Mouse (Mus musculus) spleen, embryonic (tissue): Measurements from ENCODE around the gene Sept8.

Experiments used
- CTCF ChIA-PET: fragments of 350-600 bp; sonication (Branson Sonifier 250); formaldehyde crosslinking; loops from one replicate; lab custom pipeline; 2022; lab: Charles Lee

The Sept8 gene

DNA sequence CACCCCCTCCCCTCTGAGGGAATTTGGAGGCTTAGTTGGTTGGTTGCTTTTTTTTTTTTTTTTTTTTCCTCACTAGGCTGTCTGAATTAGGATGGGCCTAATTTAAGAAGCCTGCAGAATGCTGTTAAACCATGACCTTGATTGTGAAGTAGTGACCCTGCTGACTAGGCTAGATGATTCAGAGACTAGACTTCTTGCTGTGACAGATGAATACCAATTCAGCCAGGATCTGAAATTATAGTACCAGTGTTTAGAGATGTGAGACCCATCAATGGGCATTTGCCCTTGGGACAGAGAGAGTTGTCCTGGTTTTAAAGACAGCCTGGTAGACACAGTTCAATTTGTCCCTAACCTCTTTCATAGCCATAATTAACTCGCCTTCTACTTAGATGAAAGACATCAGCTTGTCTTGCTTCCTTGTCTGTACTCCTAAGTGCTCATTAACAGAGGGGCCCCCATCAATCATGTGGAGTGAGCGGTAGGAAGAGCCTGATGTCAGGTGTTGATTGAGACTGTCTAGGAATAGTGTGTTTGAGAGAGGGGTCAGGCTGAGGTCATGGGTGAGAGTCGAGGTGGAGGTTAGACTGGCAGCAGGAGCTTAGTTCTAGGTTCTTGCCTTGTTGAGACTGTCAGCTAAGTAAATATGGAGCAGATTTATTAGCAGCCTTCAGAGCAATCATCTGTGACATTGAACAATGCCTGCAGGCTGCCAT, 25.7 kb upstream of the Sept8 start:
- CTCF ChIA-PET, result no interaction called here

DNA sequence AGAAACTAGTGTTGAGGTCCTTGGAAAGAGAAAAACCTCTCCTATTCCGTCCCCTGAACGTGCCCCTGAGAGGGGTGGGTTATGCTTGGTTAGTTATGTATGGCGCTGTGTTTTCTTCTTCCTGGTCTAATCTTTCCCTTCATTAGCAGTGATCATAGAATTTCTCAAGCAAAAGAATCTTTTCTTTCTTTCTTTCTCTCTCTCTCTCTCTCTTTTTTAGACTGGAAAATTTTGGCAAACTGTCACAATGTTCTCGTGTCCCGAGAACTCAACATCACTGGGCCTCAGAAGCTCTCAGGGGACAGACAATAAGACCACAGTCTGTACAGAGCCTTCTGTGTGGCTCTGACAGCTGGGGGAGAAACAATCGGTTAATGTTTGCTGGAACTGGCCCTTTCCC, 23.6 kb upstream of the Sept8 start:
- CTCF ChIA-PET, result no interaction called here

DNA sequence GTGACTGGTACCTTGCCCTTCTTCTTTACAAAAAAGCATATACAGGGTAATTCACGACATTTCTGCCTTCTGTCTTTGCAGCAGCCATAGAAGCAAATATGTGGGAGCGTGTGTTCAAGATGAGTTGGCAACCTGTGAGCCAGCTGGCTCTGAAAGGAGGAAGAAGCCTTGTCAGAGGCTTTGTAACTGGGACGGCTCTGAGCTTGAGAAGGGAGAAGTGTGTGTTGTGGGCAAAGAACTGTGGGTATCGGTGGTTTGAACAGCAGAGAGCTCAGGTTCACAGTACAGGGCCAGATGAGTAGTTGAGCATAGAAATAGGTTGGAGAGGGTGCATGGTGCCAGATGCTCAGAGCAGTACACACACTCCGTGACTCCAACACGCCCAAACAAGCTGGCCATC, 22.1 kb upstream of the Sept8 start:
- CTCF ChIA-PET, result interaction anchor here (0.7 kb wide), 1 partner anchor 40 kb away, joined by 3 read pairs; no protein-coding TSS in a partner anchor

DNA sequence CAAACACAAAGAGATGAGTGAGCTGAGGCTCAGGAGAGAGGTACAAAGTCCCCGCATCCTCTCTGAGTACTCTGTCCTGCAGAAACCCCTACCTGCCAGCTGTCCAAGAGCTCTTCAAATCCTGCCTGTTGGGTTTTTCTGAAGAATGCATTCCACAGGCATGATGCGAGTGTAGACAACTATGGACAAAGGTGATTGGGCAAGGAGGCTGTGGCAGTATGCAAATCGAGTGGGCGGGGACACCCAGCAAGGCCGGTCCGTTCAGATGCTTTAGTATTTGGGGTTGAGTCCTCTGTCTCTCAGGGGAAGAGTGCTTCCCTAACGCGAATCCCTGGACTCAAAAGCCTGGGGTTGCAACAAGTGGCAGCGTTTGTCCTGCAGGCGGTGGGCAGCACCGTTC, 18.5 kb upstream of the Sept8 start:
- CTCF ChIA-PET, result no interaction called here

DNA sequence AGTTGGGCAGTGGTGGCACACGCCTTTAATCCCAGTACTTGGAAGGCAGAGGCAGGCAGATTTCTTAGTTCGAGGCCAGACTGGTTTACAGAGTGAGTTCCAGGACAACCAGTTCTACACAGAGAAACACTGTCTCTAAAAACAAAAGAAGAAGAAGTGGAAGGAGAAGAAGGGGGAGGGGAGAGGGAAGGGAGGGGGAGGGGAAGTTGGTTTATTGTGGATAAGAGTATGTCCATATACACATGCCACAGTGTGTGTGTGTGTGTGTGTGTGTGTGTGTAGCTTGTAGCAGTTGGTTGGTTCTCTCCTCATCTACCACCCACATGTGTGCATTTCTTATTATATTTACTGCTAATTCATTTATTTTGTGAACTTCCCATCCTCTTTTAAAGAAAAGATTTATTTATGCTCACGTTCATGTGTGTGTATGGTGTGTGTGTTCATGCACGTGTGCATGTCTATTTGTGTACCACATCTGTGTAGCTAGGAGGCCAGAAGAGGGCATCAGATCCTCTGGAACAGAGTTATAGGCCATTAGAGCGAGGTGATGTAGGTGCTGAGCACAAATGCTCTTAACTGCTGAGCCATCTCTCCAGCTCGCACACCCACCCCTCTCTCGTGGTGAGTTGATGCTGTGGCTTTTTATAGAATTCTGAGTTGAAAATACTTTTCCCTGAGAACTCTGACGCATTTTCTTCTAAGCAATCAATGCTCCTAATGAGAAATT, 16.9 kb upstream of the Sept8 start:
- CTCF ChIA-PET, result no interaction called here

DNA sequence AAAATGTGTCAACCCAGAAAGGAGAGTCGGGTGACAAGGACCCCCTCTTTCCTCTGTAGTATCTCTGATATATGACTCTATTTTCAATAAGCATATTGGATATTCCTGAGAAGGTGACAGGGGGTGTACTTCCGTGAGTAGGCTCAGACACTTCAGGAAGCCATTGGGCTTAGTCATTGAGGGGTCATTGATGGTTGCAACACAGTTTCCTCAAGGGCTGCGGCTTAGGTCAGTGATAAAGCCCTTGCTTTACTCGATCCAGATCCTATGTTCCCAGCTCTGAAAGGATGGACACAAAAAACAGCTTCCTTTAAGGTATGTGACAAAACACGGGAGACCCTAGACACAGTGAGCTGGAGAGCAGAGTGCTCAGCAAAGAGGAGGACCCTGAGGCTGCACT, 15.3 kb upstream of the Sept8 start:
- CTCF ChIA-PET, result no interaction called here

DNA sequence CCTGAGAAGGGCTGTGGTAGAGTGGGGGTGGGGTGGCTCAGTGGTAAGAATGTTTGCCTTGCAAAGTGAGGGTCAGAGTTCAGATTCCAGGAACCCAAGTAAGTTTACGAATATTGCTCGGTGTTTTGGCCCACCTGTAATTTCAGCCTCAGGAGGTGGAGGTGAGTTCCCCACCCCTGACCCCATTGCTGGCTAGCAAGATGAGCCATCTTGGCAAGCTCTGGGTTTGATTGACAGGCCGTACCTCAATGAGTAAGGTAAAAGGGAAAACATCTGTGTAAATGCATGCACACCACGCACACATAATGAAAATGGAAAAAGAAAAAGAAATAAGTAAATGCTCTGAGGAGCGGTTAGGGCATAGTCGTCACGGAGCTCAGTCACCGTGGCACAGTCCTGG, 14.7 kb upstream of the Sept8 start:
- CTCF ChIA-PET, result interaction anchor here (0.5 kb wide), 1 partner anchor 177 kb away, joined by 4 read pairs; no protein-coding TSS in a partner anchor

DNA sequence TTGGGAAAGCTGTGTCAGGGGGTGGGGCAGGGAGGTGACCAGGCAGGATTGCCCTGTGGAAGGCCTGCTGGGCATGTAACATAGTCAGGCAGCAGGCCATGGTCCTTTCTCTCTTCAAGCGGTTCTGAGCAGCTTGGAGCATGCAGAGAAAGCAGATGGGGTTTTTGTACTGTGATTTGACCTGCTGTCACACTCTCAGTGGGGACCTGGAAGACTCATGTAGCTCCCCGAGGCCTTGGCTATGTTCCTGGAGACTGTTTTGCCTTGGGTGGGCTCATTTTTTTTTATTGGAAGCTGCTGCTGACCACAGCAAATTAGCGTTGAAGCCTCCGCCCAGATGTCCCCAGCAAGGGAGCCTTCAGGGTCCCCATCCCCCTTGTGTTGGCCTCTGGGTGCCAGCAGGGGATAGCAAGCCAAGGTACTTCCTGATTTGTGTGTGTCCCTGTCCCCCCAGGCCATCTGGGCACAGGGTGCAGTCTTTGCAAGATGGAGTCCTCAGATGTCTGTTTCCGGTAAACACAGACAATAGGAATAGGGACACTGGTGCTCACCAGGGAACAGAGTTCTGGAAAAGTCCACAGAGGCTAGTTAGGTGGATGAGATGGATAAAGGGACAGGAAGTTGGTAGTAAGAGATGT, 13.9 kb upstream of the Sept8 start:
- CTCF ChIA-PET, result no interaction called here

DNA sequence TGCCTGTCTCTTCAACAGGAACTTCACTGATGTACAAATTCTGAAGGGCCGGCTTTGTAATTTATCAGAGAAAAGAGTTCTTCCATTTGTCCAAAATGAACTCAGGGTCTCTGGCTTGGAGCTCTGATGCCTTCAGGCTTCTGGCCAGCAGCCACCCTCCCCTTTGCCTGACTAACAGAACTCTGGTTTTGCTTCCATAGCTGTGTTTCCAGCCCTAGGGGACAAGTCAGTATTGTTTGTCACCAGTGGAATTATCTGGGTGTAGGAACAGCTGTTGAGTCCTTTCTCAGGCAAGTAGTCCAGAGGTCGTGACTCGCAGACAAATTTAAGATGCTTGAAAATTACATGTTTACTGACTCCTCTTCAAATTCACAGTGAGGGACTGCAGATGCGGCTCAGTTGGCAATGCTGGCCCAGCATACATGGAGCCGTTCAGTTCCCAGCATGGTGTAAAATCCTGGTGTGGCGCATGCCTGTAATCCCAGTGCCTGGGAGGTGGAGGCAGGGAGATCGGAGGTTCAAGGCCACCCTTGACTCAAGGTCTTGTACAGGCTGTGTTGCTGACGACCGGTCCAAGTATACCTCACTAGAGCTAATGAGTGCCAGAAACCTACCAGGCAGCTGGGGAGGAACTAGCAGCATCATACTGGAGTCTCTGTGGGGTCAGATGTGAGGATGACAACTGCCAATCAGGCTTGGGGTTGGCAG, 11.8 kb upstream of the Sept8 start:
- CTCF ChIA-PET, result no interaction called here

DNA sequence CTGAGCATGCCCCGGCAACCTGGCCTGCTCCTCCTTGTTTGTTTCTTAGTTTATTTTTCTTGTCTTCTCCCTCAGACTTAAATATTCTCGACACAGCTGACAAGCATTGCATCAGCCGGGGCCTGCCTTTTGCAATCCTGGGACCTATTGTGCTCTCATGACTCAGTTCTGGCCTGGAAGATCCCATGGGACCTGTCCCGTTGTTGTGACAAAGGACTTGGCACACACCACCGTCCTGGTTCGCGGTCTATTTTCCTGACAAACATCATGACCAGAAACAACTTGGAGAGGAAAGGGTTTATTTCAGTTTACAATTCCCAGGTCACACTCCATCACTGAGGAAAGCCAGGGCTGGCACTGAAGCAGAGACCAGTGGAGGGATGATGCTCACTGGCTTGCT, 10.9 kb upstream of the Sept8 start:
- CTCF ChIA-PET, result no interaction called here

DNA sequence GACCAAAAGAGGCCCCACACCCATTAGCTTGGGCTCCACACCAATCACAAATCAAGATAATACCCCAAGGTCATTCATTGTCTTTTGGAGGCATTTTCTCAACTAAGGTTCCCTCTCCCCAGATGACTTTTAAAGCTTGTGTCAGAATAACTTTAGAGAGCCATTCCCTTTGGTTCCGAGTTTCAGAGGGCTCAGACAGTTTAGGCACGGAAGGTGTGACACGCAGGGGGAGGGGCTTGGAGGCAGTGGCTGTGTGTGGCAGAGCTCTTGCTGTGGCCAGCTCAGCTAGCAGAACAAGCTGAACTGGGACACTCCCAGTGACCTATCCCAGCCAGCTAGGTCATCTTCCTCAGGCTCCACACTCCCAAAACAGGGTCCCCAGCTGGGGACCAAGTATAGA, 10.5 kb upstream of the Sept8 start:
- CTCF ChIA-PET, result no interaction called here

DNA sequence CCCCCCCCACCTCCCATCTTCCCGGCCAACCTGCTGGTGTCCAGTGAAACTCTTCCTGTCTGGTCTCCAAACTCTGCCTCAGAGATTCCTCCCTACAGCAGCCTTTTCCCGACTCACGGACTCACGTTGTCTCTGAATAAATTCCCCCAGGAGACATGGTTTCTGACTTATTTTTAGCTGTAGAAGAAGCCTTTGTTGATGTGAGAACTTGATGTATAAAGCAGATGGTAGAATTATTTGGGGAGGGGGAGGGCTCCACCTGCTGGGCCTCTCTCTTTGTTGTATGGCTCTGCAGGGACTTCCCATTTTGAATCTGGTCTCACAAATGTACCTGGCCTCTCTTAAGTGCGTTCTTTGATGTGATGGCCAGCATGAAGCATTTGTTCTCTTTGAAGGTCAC, 8.7 kb upstream of the Sept8 start:
- CTCF ChIA-PET, result interaction anchor here (0.5 kb wide), 1 partner anchor 256 kb away, joined by 6 read pairs; no protein-coding TSS in a partner anchor

DNA sequence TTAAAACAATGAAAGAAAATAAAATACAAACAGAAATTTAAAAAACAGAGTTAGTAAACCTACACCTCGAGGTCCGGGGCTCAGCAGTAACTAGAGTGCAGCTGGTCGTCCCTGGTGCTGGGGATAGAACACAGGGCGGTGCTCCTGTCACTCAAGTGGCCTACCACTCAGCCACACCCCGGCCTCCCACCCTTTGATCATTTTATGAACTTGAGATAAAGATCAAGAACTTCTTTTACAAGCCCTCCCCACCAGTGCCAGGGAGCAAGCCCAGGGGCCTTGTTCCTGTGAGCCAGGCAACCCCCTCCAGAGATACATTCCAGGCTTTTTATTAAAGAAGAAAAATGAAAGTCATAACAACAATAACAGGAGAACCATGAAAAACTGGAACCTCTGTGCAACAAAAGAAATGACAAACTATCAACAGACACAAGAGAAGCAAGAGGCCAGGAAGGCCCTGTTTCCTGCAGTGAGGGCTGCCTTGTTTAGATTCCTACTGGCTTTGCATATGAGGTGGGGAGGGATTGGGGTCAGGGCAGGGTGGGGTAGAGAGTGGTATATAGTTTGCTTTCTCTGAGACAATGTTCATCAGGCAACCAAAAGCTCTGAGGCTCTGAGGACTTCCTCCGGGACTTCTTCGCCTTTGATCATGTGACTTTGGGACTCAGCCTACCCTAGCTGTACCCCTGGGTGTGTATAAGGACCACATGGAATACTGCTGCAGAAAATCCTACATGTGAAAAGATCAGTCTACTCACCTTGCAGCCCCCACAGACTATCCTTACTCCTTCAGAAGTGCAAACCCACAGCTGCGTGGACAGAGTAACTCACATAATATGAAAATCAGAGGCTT, 2.1 kb upstream of the Sept8 start:
- CTCF ChIA-PET, result no interaction called here

DNA sequence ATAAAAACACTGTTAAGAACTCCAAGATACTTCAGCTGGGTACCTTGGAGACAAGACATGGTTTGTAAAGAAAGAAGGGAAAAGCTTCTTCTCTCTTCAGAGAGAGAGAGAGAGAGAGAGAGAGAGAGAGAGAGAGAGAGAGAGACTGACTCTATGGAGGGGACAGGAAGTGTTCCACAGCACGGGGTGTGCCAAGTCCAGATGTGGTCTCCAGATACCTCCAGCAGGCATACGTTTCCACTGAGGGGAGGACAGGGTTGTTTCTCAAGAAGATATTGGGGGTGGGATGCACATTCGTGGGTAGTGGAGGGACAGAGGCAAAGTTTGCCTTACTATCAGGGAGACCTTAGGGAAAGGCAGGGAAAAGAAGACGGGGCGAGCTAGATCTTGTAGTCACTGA, 298 bp upstream of the Sept8 start:
- CTCF ChIA-PET, result no interaction called here

DNA sequence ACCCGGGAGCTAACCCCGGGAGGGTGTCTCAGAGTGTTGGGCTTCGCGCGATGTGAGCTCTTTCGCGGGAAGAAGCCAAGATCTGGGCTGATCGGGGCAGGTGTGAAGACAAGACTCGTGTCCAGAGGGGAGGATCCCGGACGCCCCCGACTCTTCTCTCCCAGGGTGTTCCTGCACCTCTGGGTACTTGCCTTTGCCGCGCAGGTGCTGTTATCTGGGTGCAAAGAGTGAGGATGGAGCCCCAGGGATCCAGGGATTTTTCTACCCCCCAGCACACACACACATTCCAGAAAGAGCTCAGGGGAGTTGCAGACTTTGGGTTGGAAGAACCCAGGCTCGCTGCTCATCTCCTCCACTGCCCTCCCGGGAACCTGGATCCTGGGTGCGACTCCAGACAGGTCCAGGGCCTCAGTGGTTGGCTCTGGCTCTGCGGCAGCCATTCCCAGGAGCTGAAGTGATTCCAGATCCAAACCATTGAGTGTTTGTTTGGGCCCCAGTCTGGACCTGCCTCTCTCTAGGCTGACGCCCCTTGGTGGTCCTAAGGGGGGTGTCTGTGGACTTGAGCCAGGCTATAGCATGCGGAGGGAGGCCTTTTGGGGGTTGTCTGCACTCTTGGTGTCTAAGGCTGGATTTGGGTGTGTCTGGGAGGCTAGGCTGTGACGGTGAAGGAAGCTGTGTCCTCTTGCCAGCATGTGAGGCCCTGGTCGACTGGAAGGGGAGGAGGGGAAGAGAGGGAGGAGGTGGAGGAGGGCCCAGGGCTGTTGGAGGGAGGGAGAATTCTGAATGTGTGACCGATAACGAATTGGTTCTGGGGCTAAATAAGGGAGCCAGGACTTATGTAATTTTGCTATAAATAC, 1.3 kb downstream of the Sept8 start:
- CTCF ChIA-PET, result no interaction called here

DNA sequence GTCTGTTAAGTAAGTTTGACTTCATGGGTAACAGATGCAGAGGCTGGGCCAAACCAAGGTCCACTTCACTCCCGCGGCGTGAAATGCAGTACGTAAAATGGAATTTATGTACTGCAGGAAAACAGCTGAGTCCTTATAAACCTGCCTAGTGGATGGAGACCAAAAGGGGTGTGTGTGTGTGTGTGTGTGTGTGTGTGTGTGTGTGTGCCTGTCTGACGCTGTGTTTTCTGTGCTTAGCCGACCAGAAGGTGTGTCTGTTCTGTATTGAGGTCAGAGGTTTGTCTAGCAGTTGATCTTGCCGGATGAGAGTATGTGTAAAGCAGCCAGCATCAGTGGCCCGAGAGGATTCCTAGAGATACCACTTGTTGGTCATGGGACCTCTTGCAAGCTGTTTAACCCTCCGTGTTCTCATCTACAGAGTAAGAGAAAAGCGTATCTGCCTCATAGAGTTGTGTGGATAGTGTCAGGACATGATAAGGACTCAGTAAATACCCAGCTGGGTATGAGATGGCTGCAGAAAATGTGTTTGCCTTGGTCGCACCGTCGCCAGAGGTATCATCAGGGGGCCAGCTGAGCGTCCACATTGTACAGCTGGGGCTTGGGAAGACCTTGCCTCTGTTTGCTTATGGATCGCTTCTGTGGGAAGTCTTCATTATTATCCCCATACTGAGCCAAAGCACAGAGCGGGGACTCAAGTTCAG, 2.2 kb downstream of the Sept8 start:
- CTCF ChIA-PET, result no interaction called here

DNA sequence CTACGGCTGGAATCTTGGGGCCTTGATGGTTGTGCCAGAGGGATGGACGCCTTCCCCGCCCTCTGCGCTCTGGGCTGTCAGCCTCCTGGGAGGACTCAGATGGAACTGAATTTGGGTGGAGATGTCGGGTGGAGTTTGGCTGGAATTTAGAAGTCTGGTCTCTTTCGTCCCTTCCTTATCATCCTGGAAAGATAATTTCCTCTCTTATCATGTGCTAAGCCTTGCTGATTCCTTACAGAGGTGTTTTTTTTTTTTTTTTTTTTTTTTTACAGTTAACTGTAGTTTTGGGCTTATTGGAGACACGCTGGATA, 2.7 kb downstream of the Sept8 start:
- CTCF ChIA-PET, result no interaction called here

DNA sequence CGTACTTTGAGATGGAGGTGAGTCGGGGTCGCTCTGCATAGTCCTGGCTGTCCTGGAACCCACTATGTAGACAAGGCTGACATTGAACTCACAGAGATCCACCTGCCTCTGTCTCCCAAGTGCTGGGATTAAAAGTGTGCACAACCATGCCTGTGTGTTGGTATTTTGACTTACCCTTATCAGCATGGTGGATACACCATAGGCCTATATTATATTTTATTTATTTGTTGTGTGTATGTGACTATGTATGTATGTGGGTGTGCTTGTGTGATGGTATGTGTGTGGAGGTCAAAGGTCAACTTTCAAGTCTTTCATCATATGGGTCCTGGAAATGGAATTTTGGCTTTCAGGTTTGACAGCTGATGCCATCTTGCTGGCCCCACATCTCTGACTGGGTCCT, 3.3 kb downstream of the Sept8 start:
- CTCF ChIA-PET, result no interaction called here

DNA sequence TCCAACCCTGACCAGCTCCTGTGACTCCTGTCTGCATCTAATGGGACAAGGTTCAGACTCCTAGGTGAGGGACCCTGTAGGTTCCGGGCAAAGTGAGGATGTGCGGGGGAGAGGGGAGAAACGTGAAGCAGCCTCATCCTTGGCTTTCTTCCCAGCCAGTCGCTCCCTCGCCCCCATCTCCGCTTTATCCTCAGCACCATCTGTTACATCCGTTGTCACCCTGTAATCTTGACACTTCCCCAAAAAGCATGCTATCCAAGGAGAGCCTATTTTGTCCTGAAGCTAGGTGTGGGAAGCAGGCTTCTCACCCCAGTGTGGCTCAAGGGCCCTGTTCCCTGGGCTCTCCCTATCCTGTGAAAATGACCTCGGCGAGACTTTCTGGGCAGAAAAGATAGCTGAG, 3.9 kb downstream of the Sept8 start:
- CTCF ChIA-PET, result no interaction called here
